Mouse (Mus musculus): ENCODE results near the gene Prpf6. TPM values are rescaled to one million over a fixed set of nuclear protein-coding genes. Genes with fewer than 3 reads are reported as not detected.

The Prpf6 gene
- total and polyA plus RNA-seq, 3 experiments, result 58.7 to 69.4 TPM; not detected in 1

- H3K27ac ChIP-seq (ENCODE audit: control insufficient read depth, low read depth, low read length), result no peak overlapping the region
- TF ChIP-seq ZKSCAN1 (IDR thresholded peaks at IDR 0.05; ENCODE audit: low read depth, low read length) (no peak), MXI1 (IDR thresholded peaks at IDR 0.05; ENCODE audit: low read depth, low read length) (no peak), ZC3H11A (IDR thresholded peaks at IDR 0.05; ENCODE audit: low read depth, low read length) (no peak), NELFE (IDR thresholded peaks at IDR 0.05; ENCODE audit: low read depth, low read length) (no peak), ELF1 (IDR thresholded peaks at IDR 0.05; ENCODE audit: low read depth, low read length) (no peak), GABPA (IDR thresholded peaks at IDR 0.05; ENCODE audit: low read depth, low read length) (no peak), HCFC1 (IDR thresholded peaks at IDR 0.05; ENCODE audit: low read depth, low read length) (no peak)
- H3K4me3 ChIP-seq (ENCODE audit: control insufficient read depth in 1 of 2, insufficient read depth in 1 of 2, low read depth in 2 of 2, low read length in 2 of 2), result no peak overlapping the region
- H3K9me3 ChIP-seq (replicated peaks; ENCODE audit: insufficient read depth, low read length), result no peaks in the 10 kb centered on the region
- no peaks in the 10 kb centered on the region for H3K36me3 ChIP-seq (ENCODE audit: control insufficient read depth in 1 of 2, insufficient read depth in 2 of 2, low read length in 2 of 2)
- no peaks in the 10 kb centered on the region for H3K4me1 ChIP-seq (ENCODE audit: control insufficient read depth in 1 of 2, insufficient read depth in 2 of 2, low read length in 2 of 2)
- DNase-seq (ENCODE audit: low read depth, low spot score), result no peak
- no peaks in the 10 kb centered on the region for H3K27me3 ChIP-seq (ENCODE audit: control insufficient read depth in 1 of 2, insufficient read depth in 2 of 2, low read length in 2 of 2)
- no peak overlapping the region for H3K9ac ChIP-seq (ENCODE audit: control insufficient read depth, low read depth, low read length, poor library complexity, severe bottlenecking)
- H3K79me2 ChIP-seq (ENCODE audit: control insufficient read depth, insufficient read depth, low read length, poor library complexity), result no peaks in the 10 kb centered on the region
Measured at GRCm38 (mm10) chr2:181570375-181570774, 21.3 kb upstream of the Prpf6 start.

DNA sequence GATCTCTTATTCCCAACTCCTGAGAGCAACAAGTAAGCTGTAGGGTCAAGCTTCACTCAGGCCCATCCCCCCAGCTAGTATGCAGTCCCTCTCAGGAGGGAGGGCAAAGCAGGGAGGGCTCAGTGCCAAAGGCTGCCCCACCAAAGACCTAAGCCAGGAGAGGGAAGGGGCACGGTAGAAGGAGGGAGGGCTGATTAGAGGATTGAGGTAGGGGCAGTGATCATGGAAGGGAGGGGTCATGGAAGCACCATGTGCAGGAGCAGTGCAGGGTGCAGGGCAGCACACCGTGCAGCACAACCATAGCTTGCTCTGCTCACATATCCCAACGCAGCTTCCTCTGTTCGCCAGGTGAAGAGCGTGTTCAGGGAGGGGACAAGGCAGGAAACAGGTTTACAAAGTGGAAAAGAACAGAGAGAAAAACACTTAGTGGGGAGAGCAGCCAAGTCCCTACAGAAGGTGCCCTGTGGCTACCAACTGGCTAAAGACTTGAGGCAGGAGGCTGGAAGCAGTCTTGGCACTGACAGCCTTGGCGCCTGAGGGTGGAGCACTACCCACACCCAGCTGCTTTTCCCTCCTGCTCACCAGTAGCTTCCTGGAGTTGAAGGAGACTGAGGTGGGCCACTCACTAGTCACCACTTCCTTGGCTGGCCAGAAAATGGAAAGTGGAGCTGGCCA is 20.6 kb upstream of the Prpf6 start:
- no peak for TF ChIP-seq SIN3A (IDR thresholded peaks at IDR 0.05; ENCODE audit: low read length)
- TF ChIP-seq RCOR1 (IDR thresholded peaks at IDR 0.05; ENCODE audit: low read depth, low read length), result no peak
- TF ChIP-seq ELF1 (IDR thresholded peaks at IDR 0.05; ENCODE audit: low read depth, low read length), result no peak
- TF ChIP-seq GATA1 (IDR thresholded peaks at IDR 0.05; ENCODE audit: low read depth, low read length), result no peak
- no peak for TF ChIP-seq NELFE (IDR thresholded peaks at IDR 0.05; ENCODE audit: low read depth, low read length)
- no peak for TF ChIP-seq KAT2A (conservative IDR thresholded peaks at IDR 0.05; ENCODE audit: low read depth, low read length)
- no peak for TF ChIP-seq POLR2AphosphoS2 (IDR thresholded peaks at IDR 0.05; ENCODE audit: low read length)
- TF ChIP-seq JUND (IDR thresholded peaks at IDR 0.05; ENCODE audit: low read depth, low read length), result no peak
- no peak for TF ChIP-seq EP300 (IDR thresholded peaks at IDR 0.05; ENCODE audit: low read depth in 1 of 2, low read length in 2 of 2)
- no peak for TF ChIP-seq CHD1 (IDR thresholded peaks at IDR 0.05; ENCODE audit: low read depth, low read length)
- no peak overlapping the region for H3K4me3 ChIP-seq (ENCODE audit: control insufficient read depth in 1 of 2, insufficient read depth in 1 of 2, low read depth in 2 of 2, low read length in 2 of 2)
- H3K79me2 ChIP-seq (ENCODE audit: control insufficient read depth, insufficient read depth, low read length, poor library complexity), result no peaks in the 10 kb centered on the region
- H3K27ac ChIP-seq (ENCODE audit: control insufficient read depth, low read depth, low read length), result no peak overlapping the region
- H3K4me1 ChIP-seq (ENCODE audit: control insufficient read depth in 1 of 2, insufficient read depth in 2 of 2, low read length in 2 of 2), result no peaks in the 10 kb centered on the region
- no peaks in the 10 kb centered on the region for H3K9me3 ChIP-seq (replicated peaks; ENCODE audit: insufficient read depth, low read length)
- no peak overlapping the region for H3K9ac ChIP-seq (ENCODE audit: control insufficient read depth, low read depth, low read length, poor library complexity, severe bottlenecking)
- H3K36me3 ChIP-seq (ENCODE audit: control insufficient read depth in 1 of 2, insufficient read depth in 2 of 2, low read length in 2 of 2), result no peaks in the 10 kb centered on the region
- H3K27me3 ChIP-seq (ENCODE audit: control insufficient read depth in 1 of 2, insufficient read depth in 2 of 2, low read length in 2 of 2), result no peaks in the 10 kb centered on the region
- DNase-seq (ENCODE audit: low read depth, low spot score), result no peak
